Mouse (Mus musculus) spleen, adult 2 months (tissue): ENCODE measurements around the gene Trim44.

ENCODE experiments used
- CTCF ChIP-seq: fragments of 200-500 bp; IDR thresholded peaks from 2 replicates; pipeline ENCODE4 v1.5.1; 2011; ENCODE audit warnings: mild to moderate bottlenecking, inconsistent platforms; ENCODE audit not compliant: insufficient read depth, insufficient read length, insufficient replicate concordance; ENCODE audit errors: extremely low read depth
- POLR2A ChIP-seq: fragments of 200-500 bp; IDR thresholded peaks from 2 replicates; pipeline ENCODE4 v1.6.1; 2011; ENCODE audit warnings: low read depth, low read length, inconsistent platforms

GRCm38 (mm10) chr2:102325921-102326320, 81.7 kb downstream of the Trim44 start:
- TF ChIP-seq CTCF (no peak), POLR2A (no peak)
